Mouse (Mus musculus) left cerebral cortex, adult 11 months (tissue): ENCODE results near the gene Olfm2.
"Not testable (repeated sequence)": the region's sequence is repeated elsewhere in the genome, so short reads cannot be mapped to it uniquely, and the experiment has no call there.

Source experiments
- DNase-seq: peaks from one replicate; pipeline ENCODE4 v3.0.0; 2022; ENCODE audit warnings: low spot score

Gene Olfm2

DNA sequence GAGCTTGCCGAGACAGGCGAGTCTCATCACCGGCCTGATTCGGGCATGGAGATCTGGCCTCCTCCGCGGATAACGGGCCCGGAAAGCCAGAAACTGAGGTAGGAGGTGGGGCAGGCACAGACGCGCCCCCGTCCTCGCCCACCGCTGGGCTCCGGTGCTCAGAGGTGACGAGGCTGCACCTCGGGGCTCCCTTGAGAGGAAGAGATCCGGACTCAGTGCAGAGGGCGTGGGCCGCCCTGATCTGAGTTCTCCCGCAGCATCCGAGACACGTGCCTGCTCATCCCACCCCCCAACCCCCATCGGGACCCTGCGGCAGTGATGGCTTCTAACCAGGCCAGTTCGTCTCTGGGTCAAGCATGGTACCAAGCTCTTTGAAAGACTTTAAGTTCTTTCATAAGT, 93.9 kb downstream of the Olfm2 start:
- no peak for DNase-seq

DNA sequence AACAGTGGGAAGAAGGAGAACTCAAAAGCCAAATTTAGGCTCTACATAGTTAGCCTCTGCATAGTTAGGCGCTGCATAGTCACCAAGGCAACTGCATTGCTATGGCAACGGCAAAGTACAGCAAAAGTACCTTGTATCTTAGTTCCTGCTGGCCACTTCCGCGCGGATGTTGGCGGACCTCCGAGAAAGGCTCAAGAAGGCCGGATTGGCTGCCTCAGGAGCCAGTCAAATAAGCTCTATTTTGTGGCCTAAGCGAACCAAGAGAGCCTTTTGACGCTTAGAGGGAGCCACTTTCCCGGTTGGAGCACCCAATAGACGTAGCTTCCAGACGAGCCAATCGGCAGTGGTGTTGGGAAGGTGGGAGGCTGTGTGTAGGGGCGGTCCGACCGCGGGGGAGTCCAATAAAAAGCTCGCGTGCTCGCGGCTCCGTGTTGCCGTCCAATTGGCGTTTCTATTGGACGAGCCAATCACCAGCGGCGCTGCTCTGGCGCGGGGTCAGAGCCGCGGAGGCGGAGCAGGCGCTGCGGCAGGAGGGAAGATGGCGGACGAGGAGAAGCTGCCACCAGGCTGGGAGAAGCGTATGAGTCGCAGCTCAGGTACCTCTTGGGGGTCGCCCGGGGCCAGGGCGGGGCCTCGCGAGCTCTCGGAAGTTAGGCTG, 94.4 kb downstream of the Olfm2 start, which contains the start of gene Pin1:
TSS of gene Pin1 (plus strand) at position 494 of the 658 bp plus-strand sequence.
- DNase-seq = peak; percentile 98

DNA sequence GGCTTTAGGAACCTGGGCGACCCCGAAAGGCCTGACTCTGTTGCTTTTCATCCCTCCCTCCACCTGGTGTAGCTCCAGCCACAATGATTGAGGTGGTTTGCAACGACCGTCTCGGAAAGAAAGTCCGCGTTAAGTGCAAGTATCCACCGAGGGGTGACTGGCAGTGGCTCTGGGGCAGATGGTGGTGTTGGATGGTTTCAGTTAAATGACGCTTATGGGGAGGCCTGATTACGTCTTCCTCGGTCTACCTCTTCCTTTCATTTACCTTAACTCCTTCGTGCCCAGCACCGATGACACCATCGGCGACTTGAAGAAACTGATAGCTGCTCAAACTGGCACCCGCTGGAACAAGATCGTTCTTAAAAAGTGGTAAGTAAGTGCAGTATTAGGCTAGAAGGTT, 101.0 kb downstream of the Olfm2 start:
- no peak for DNase-seq

DNA sequence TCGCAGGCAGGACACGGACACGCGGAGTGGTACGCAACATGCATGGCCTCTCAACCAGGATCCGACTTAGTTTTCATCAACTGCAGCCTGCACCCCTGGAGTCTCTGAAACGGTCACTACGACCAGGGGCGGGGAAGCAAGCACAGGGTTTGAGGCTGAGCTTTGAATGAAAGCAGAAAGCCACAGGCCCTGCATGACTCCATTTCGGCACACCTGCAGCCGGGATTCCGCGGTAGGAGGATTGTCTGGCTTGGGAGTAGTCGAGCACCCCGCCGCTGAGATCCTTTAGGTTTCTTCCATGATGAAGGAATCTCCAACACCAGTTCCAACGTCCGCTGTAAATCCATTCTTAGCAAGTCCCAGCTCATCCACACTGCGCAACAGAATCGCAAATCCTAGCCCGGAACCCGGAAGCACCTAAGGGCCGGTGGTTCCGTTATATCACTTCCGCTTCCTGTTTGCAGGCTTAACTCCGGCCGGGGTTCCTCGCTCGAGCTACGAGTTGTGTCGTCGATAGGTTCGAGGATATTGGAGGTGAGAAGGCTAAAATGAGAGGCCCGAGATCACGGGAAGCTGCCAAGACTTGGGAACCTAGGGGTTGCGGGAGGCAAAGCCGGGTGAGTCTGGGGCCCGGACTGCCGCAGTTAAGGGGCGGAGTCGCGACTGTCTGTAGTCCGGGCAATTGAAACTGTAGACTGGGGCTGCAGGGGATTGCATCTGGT, 101.6 kb downstream of the Olfm2 start, which contains the start of gene Fbxl12:
TSS of gene Fbxl12 (minus strand) at position 408 of the 722 bp plus-strand sequence.
- DNase-seq = no peak

DNA sequence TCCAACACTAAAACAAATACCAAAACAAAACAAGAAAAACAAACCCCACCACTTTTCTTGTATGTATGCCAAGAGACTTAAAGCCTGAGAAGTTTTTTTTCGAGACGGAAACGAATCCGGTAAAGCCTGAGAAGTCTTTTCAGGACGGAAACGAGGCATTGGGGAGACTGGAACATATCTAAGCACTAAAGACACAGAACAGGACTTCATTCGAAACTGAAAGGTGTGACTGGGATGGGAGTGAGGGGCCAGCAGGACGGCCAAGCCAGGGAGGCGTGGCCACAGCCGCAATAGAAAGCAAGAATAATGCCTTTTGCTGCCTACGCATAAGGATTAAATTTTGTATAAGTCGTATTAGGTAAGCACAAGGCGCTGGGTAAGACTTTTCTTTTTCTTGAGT, 102.4 kb downstream of the Olfm2 start:
- no peak for DNase-seq

DNA sequence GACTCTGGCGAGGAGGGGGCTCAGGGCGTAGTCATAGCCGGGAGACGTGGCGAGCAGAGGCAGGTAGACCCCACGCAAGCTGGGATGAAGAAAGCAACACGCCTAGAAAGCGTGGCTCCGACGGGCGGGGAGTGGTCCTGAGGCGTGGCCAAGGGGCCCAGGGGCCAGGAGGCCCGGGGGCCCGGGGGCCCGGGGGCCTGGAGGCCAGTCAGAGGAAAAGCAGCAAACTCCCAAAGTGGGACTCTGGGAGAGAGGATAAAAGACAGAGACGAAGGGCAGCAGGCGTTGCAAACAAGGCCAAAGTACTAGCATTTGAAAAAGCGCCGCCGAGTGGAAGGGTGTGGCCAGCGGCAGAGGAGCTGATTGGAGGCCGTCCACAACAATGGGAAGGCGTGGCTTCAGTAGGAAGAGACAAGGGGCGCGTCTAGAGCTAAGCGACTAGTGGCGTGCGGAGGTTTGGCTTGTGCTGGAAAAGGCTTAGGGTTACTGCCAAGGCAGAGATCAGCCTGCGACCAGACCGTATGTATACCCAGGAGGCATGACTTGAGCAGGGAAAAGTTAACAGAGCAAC, 103.2 kb downstream of the Olfm2 start:
- no peak for DNase-seq

DNA sequence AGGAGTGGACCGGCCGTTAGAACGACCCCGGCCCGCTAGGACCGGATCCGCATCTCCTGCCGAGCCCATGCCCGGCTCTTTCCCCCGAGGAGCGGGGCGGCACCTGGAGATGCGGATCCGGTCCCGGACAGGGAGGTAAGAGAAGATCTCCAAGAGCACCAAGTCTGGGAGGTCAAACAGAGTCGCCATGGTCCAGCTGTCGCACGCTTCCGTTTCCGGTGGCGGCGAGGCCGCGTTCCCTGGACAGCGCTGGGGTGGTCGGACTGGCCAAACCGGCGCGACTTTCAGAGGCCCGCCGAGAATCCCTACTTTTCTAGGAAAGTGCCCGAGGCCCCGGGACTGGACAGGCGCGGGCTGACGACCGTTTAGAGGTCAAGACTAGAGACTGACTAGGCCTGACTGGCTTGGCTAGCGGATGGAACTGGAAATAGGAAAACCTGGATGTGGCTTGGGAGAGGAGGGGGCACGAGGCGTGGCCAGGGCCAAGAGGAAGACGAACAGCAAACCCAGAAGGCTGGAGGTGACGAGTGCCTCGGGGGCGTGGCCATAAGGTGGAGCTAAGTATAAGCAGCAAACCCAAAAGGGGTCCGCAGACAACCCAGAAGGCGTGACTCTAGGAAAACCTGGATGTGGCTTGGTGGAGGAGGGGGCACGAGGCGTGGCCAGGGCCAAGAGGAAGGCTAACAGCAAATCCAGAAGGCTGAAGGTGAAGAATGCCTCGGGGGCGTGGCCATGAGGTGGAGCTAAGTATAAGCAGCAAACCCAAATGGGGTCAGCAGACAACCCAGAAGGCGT, 103.9 kb downstream of the Olfm2 start, which contains the start of gene Ubl5:
TSS of gene Ubl5 (plus strand) at position 778 of the 795 bp plus-strand sequence.
- no peak for DNase-seq

DNA sequence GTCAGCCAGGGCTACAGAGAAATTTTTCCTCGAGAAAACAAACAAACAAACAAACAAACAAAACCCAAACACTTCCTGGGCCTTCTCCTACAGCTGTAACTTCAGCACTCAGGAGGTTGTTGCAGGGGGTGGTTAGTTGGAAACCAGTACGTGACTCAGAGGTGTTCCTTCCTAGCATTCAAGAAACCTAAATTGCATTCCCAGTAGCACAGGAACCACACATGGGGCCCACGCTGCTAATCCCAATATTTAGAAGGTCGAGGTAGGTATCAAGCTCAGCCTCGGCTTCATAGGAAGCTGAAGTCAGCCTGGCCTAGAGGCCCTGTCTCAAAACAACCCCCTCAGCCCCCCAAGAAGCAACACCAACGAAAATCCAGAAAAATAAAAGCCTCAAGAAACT, 104.6 kb downstream of the Olfm2 start:
- no peak for DNase-seq

DNA sequence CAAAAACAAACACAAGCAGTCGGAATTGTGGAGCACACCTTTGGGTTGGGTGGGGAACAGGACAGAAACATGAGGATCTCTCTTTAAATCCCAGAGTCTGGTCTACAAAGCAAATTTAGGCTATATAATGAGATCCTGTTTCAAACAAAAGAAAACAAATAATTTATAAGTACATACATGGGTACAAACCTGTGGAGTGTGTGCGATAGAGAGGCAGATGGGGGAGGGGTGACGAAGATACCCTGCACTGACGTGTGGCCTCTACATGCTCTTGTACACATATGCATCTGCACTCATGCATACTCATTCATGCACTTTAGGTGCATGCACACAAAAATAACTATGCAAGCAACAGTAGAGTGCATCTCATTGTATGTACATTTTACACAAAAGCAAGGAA, 106.7 kb downstream of the Olfm2 start:
- DNase-seq = no peak

DNA sequence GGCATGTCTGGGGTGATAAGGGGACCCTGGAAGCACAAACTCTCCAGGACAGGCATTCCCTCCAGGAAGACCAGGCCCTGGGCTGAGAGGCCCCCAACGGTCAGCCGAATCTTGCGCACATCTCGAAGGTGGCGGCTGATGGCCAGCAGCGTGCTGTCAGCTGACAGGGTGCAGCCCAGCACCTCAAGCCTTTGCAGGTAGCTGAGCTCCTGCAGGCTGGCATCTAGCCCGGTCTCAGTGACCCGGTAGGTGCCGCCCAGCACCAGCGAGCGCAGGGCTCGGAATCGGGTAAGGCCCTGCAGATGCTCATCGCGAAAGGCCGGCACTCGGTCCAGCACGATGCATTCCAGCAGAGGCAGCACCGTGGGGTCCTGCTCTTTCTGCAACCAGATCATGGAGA, 107.6 kb downstream of the Olfm2 start:
- DNase-seq = no peak

DNA sequence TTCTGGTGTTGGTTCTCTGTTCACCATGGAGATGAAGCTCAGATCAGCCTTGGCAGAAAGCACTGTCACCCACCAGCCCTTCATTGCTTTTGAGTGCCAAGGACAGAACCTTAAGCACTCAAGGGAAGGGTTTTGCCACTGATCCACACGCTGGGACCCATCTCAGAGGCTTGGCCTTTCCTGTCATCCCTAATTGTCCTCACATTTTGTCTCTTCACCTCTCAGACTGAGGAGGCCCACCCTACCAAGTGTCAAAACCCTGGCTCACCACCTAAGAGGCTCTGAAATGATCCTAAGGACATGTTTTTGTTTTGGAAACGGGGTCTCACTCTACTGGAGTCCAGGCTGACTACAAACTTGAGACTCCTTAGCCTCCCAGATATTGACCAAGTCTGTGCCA, 109.4 kb downstream of the Olfm2 start:
- no peak for DNase-seq

DNA sequence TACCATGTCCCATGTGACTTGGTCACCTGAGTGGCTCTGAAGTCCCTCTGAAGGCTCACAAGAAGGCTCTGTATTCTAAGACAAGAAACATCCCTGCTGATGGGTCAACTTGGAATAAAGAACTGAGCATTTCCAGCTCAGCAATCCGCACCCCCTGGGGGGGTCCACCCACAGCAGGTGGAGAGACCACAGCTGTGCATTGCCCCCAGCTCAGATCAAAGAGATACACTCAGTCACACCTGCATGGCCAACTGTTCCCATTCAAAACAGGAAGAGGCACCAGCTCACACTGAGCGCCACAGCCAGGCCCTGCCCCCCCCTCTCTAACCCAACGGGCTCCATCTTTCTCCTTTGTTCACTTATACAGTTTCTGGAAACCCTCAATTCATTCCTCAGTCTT, 109.9 kb downstream of the Olfm2 start:
- no peak for DNase-seq

DNA sequence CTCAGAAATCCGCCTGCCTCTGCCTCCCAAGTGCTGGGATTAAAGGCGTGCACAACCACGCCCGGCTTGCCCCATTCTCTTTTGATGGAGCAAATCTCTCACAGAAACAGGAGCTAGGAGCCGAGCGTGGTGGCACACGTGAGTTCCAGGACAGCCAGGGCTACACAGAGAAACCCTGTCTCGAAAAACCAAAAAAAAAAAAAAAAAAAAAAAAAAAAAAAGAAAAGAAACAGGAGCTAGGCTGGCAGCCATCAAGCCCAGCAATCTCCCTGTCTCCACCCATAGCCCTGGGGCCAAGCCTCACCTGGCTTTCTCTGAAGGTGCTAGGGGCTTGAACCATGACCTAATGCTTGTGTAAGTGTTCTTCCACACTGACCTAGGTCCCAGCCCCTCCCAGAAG, 110.5 kb downstream of the Olfm2 start:
- DNase-seq = not testable (repeated sequence)

DNA sequence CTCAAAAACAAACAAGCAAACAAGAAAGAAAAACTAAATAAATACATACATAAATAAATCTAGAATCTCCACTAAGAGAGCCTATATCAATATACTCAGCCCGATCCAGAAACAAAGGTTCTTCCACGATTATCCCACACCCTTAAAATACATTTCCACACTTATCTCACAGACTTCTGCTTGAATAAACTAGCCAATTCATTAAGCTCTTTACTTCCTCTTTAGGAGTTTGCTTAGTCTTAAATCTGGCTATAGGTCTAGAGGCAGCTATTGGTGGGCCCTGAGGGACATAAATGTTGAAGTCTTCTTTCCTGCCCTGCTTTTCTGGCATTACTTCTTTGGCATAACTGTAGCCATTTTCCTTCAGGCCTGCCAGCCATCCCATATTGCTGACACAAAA, 114.8 kb downstream of the Olfm2 start:
- DNase-seq = no peak
